Mouse (Mus musculus): ENCODE results near the gene Gm17124. TPM values are rescaled to one million over a fixed set of nuclear protein-coding genes. Genes with fewer than 3 reads are reported as not detected.

The Gm17124 gene
- polyA plus RNA-seq (2015; fragmentation: Illumina TruSeq; extraction: RNeasy Lipid Tissue Mini Kit (QIAGEN cat#74804); ENCODE audit: low read depth, low replicate concordance): not detected

DNA sequence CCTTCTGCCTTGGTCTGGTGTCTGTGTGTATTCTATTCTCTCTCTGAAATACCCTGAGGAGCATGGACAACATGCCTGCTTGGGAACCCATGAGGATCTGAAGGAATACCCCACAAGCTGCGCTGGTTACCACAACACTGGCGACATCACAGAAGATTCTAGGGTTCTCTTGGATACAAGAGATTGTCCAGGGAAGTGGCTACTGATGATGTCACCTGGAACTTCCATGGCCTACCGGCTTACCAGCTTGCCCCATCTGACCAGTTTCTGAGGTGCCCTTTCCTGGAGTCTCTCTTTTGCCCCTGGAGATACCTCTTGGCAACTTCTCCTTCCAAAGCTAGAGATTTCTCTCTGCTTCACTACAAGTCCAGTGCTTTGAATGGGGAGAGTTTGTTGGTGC, at the start of gene Gm17124:
Gene Gm17124 (minus strand): TSS at position 101 of the 400 bp plus-strand sequence.

DNA sequence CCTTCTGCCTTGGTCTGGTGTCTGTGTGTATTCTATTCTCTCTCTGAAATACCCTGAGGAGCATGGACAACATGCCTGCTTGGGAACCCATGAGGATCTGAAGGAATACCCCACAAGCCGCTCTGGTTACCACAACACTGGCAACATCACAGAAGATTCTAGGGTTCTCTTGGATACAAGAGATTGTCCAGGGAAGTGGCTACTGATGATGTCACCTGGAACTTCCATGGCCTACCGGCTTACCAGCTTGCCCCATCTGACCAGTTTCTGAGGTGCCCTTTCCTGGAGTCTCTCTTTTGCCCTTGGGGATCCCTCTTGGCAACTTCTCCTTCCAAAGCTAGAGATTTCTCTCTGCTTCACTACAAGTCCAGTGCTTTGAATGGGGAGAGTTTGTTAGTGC, 42.1 kb upstream of the Gm17124 start, which contains the start of gene Gm3633:
Gene Gm3633 (minus strand): TSS at position 101 of the 400 bp plus-strand sequence.

Other genes starting within 250 kb of the Gm17124 start
- not detected for gene Gm8005, start 160.2 kb downstream of the Gm17124 start, polyA plus RNA-seq (2015; fragmentation: Illumina TruSeq; extraction: RNeasy Lipid Tissue Mini Kit (QIAGEN cat#74804); ENCODE audit: low read depth, low replicate concordance)
- not detected for gene Gm8011, start 136.0 kb downstream of the Gm17124 start, polyA plus RNA-seq (2015; fragmentation: Illumina TruSeq; extraction: RNeasy Lipid Tissue Mini Kit (QIAGEN cat#74804); ENCODE audit: low read depth, low replicate concordance)
- gene Gm8020, start 97.5 kb downstream of the Gm17124 start, polyA plus RNA-seq (2015; fragmentation: Illumina TruSeq; extraction: RNeasy Lipid Tissue Mini Kit (QIAGEN cat#74804); ENCODE audit: low read depth, low replicate concordance): not detected
- gene Gm8024, start 75.6 kb downstream of the Gm17124 start, polyA plus RNA-seq (2015; fragmentation: Illumina TruSeq; extraction: RNeasy Lipid Tissue Mini Kit (QIAGEN cat#74804); ENCODE audit: low read depth, low replicate concordance): not detected
- not detected for gene Gm3633, start 42.0 kb upstream of the Gm17124 start, polyA plus RNA-seq (2015; fragmentation: Illumina TruSeq; extraction: RNeasy Lipid Tissue Mini Kit (QIAGEN cat#74804); ENCODE audit: low read depth, low replicate concordance)
- not detected for gene Gm10378, start 56.1 kb upstream of the Gm17124 start, polyA plus RNA-seq (2015; fragmentation: Illumina TruSeq; extraction: RNeasy Lipid Tissue Mini Kit (QIAGEN cat#74804); ENCODE audit: low read depth, low replicate concordance)
- gene Gm3015, start 168.9 kb upstream of the Gm17124 start, polyA plus RNA-seq (2015; fragmentation: Illumina TruSeq; extraction: RNeasy Lipid Tissue Mini Kit (QIAGEN cat#74804); ENCODE audit: low read depth, low replicate concordance): not detected
- gene Gm10377, start 198.1 kb upstream of the Gm17124 start, polyA plus RNA-seq (2015; fragmentation: Illumina TruSeq; extraction: RNeasy Lipid Tissue Mini Kit (QIAGEN cat#74804); ENCODE audit: low read depth, low replicate concordance): not detected